Mouse (Mus musculus) effector memory CD4-positive, alpha-beta T cell, adult 5 months (primary cell): ENCODE data around the gene Idh2. TPM values are rescaled to one million over a fixed set of nuclear protein-coding genes. Genes with fewer than 3 reads are reported as not detected.

Source experiments
- polyA plus RNA-seq: library from polyadenylated mRNA; unstranded; fragments of 100-300 nt; shearing (Covaris generic); gene quantifications from one replicate; pipeline ENCODE4 v1.2.1, GENCODE M21; 2017

Gene Idh2
- polyA plus RNA-seq, result 36.3 TPM

DNA sequence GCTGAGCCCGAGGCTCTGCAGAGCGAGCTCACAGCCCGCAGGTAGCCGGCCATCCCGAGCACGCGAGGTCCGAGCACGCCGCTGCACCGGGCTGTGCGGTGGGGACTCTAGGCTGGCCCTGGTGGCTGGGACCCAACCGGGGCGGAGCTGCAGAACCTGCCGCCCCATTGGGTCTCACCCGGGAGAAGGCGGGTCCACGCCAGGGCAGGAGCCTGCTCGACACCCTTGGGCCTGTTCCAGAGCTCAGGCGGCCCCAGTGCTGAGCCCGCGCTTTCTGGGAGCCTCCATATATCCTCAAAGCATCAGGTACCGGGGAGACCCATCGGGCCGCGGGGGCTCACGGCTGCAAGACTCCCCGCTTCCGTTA is at the start of gene Idh2:
Idh2 (minus strand) TSS at position 169 of the 367 bp plus-strand sequence.

Other genes starting within 250 kb of the Idh2 start
- gene Ap3s2, start 194.7 kb downstream of the Idh2 start, polyA plus RNA-seq, result 13.3 TPM
- 0.16 TPM for gene Arpin, start 180.0 kb downstream of the Idh2 start, polyA plus RNA-seq
- 13.4 TPM for gene Zfp710, start 90.6 kb downstream of the Idh2 start, polyA plus RNA-seq
- 6.3 TPM for gene Sema4b, start 71.4 kb upstream of the Idh2 start, polyA plus RNA-seq
- 71.5 TPM for gene Cib1, start 117.4 kb upstream of the Idh2 start, polyA plus RNA-seq
- gene Gdpgp1, start 117.5 kb upstream of the Idh2 start, polyA plus RNA-seq, result 2.4 TPM
- not detected for gene Ttll13, start 131.0 kb upstream of the Idh2 start, polyA plus RNA-seq
- gene Ngrn, start 145.8 kb upstream of the Idh2 start, polyA plus RNA-seq, result 20.9 TPM
- gene Vps33b, start 154.3 kb upstream of the Idh2 start, polyA plus RNA-seq, result 42.4 TPM
- gene Prc1, start 179.1 kb upstream of the Idh2 start, polyA plus RNA-seq, result 8.7 TPM
- 34.1 TPM for gene Rccd1, start 209.1 kb upstream of the Idh2 start, polyA plus RNA-seq
- 165 TPM for gene Unc45a, start 225.6 kb upstream of the Idh2 start, polyA plus RNA-seq
- gene Hddc3, start 227.7 kb upstream of the Idh2 start, polyA plus RNA-seq, result 6.1 TPM